Mouse (Mus musculus) frontal cortex, adult 2 months (tissue): Measurements from ENCODE around the gene Olfr319. TPM values are rescaled to one million over a fixed set of nuclear protein-coding genes. Genes with fewer than 3 reads are reported as not detected.
"Not testable (repeated sequence)": the region's sequence is repeated elsewhere in the genome, so short reads cannot be mapped to it uniquely, and the experiment has no call there.

ENCODE experiments used
- DNase-seq, 2 experiments: peaks; one replicate each; pipeline ENCODE4 v3.0.0; 2022; ENCODE audit warnings: low spot score in 1 of 2; ENCODE audit errors: extremely low spot score in 1 of 2
- polyA plus RNA-seq: library from polyadenylated mRNA; depleted of rRNA; stranded (reverse); fragments of >200 nt; gene quantifications from 2 replicates; pipeline ENCODE4 v1.2.3, GENCODE M21; 2012; rRNA removed

Olfr319 gene
- polyA plus RNA-seq: not detected in 2 replicates

DNA sequence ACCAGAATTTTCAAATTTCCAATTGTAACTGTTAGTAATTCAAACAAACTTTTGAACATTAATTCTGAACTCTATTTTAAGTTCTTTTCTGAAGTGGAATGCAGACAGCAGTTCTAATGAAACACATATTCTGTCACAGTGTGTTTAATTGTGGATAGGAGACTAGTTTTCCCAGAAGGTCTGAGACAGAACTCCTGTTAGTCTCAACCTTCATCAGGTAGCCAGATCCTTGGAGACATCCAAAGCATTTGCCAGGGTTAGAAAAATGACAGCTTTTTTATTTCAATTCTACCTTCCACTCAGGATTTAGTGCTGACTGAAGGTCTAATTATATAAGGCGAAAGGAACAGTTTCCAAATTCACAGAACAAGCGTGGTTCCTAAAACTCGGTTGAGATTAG lies at the start of gene Olfr319:
Gene Olfr319, plus strand, starts transcription at position 301 of the 400 bp plus-strand sequence.
- DNase-seq: no peak

DNA sequence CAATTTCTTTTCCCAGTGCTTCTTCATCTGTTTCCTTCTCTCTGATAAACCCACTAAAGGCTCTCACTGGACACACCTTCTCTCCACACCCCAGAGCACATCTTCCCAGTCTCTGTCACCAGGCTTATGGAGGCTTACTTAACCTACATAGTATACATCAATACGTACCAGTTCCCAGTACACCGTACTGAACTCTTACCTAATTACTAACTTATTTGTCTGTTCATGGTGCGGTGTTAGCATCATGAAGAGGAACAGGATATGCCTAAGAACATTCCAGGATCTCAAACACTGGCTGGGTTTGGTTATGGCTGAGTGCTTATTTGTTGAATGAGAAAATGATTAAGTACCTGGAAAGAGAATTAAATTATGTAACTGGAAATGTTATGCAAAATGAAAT lies 43.8 kb upstream of the Olfr319 start:
- DNase-seq: no peak

GRCm38 (mm10) chr11:58658596-58658995 lies 40.4 kb upstream of the Olfr319 start, which contains the start of gene Olfr322:
Gene Olfr322, plus strand, starts transcription at chr11:58658782.
- DNase-seq: no peak

- no peak for DNase-seq
These were observed 29.7 kb upstream of the Olfr319 start for GRCm38 (mm10) chr11:58669252-58669651.

DNA sequence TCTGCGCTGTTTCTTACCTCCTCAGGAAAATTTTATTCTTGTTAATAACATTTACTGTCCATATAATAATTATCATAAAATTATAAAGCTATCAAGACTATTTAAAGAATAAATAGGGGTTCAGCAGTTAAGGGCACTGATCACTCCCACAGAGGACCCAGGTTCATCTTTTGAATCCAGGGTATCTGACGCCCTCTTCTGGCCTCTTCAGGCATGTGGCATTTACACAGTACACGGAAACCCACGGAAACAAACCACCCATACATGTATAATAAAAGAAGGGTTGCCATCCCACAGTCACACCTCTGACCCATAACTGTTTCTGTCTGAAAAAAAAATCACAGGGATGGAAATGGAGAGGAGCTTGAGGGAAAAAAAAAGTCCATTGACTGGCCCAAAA lies 27.1 kb upstream of the Olfr319 start:
- DNase-seq: no peak

GRCm38 (mm10) chr11:58680799-58681198 lies 18.2 kb upstream of the Olfr319 start, which contains the start of gene Olfr320:
Gene Olfr320, plus strand, starts transcription at chr11:58681099.
- no peak for DNase-seq

- no peak for DNase-seq
These were observed 10.1 kb downstream of the Olfr319 start for GRCm38 (mm10) chr11:58709086-58709485.

GRCm38 (mm10) chr11:58717723-58718122 lies 18.8 kb downstream of the Olfr319 start:
- DNase-seq: not testable (repeated sequence)

- DNase-seq: no peak
These were observed 20.7 kb downstream of the Olfr319 start for GRCm38 (mm10) chr11:58719701-58720100.

- no peak for DNase-seq
These were observed 25.0 kb downstream of the Olfr319 start, which contains the start of gene Olfr318 for GRCm38 (mm10) chr11:58723914-58724313. Gene Olfr318, minus strand, starts transcription at chr11:58724014.

DNA sequence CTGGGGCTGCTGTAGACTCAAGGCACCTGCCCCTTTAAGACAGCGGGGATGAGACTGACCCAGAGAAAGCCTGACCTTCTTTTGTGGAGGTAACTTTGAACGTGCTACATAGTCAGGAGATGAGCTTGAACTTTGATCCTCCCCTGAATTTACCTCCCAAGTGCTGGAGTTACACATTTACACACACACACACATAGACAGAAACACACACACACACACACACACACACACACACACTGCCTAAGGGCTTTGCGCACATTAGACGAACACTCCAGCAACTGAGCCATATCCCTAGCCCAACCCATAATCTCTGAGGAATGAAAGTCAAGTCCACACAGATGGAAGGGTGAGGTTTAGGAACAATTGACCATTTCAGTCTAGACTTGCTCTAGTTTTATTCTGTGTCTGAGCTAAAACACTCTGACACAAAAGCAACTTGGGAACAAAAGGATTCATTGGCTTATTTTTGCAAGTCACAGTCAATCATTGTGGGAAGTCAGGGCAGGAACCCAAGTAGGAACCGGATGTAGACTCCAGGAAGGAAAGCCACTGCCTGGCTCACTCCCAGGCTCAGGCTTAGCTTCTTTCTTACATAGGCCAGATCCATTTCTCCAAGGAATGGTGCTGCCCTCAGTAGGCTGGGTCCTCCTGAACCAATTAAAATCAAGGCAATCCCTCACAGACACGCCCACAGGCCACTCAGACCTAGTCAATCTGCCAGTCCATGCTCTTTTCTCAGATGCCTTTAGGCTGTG lies 29.1 kb downstream of the Olfr319 start:
- DNase-seq: not testable (repeated sequence)

DNA sequence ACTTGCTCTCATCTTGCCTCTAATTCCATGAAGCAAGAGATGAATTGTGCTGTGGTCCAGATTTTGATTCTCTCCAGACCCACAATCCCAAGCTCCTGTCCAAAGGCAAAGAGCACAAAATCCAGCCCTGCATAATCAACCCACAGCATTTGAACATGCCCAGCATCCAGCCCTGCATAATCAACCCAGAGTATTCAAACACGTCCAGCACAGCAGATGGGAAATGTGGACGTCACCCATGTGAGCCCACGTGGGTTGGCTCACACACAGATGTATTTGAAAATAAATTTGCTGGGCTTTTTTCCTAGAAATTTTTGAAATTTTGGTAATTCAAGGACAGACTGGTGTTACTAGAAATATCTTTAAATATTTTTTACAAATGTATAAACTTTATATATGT lies 34.4 kb downstream of the Olfr319 start:
- peak in 1 of 2 experiments; percentile 47 for DNase-seq

GRCm38 (mm10) chr11:58738792-58739262 lies 39.9 kb downstream of the Olfr319 start, which contains the start of gene Olfr317:
Gene Olfr317, minus strand, starts transcription at chr11:58739212.
- no peak for DNase-seq

- DNase-seq: peak; percentile 35 to 73
These were observed 52.1 kb downstream of the Olfr319 start for GRCm38 (mm10) chr11:58751096-58751495.

DNA sequence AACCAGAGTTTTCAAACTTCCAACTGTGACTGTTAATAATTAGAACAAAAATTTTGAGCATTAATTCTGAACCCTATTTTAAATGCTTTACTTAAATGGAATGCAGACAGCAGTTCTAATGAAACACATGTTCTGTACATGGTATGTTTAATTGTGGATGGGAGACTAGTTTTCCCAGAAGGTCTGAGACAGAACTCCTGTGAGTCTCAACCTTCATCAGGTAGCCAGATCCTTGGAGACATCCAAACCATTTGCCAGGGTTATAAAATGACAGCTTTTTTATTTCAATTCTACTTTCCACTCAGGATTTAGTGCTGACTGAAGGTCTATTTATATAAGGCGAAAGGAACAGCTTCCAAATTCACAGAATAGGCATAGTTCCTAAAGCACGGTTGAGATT lies 53.5 kb downstream of the Olfr319 start, which contains the start of gene Olfr316:
Gene Olfr316, plus strand, starts transcription at position 301 of the 400 bp plus-strand sequence.
- DNase-seq: no peak

Other genes starting within 250 kb of the Olfr319 start
- gene Lypd9, start 246.2 kb upstream of the Olfr319 start, polyA plus RNA-seq: not detected in 2 replicates
- gene Olfr30, start 236.9 kb upstream of the Olfr319 start, polyA plus RNA-seq: 0.06 TPM in 1 of 2 replicates, not detected in the other
- 0.02 TPM in 1 of 2 replicates, not detected in the other for gene Olfr332, start 206.6 kb upstream of the Olfr319 start, polyA plus RNA-seq
- gene Olfr331, start 196.6 kb upstream of the Olfr319 start, polyA plus RNA-seq: not detected in 2 replicates
- gene Olfr330, start 164.3 kb upstream of the Olfr319 start, polyA plus RNA-seq: not detected in 2 replicates
- not detected in 2 replicates for gene Olfr329-ps, start 152.7 kb upstream of the Olfr319 start, polyA plus RNA-seq
- gene Olfr328, start 143.5 kb upstream of the Olfr319 start, polyA plus RNA-seq: not detected in 2 replicates
- not detected in 2 replicates for gene Olfr224, start 128.6 kb upstream of the Olfr319 start, polyA plus RNA-seq
- gene Olfr325, start 121.4 kb upstream of the Olfr319 start, polyA plus RNA-seq: not detected in 2 replicates
- gene Olfr324, start 104.0 kb upstream of the Olfr319 start, polyA plus RNA-seq: 0.02 and 0.06 TPM in 2 replicates
- not detected in 2 replicates for gene 2210407C18Rik, start 83.1 kb upstream of the Olfr319 start, polyA plus RNA-seq
- gene Olfr323, start 68.7 kb upstream of the Olfr319 start, polyA plus RNA-seq: not detected in 2 replicates
- gene Trim58, start 58.7 kb upstream of the Olfr319 start, polyA plus RNA-seq: 0.08 and 0.12 TPM in 2 replicates
- gene Olfr322, start 40.4 kb upstream of the Olfr319 start, polyA plus RNA-seq: not detected in 2 replicates
- gene Olfr320, start 18.1 kb upstream of the Olfr319 start, polyA plus RNA-seq: not detected in 2 replicates
- not detected in 2 replicates for gene Olfr318, start 24.9 kb downstream of the Olfr319 start, polyA plus RNA-seq
- gene Olfr317, start 40.0 kb downstream of the Olfr319 start, polyA plus RNA-seq: 0.06 TPM in 1 of 2 replicates, not detected in the other
- gene Olfr316, start 53.6 kb downstream of the Olfr319 start, polyA plus RNA-seq: 1.7 and 3.6 TPM in 2 replicates
- gene Olfr315, start 74.0 kb downstream of the Olfr319 start, polyA plus RNA-seq: not detected in 2 replicates
- not detected in 2 replicates for gene Olfr314, start 83.8 kb downstream of the Olfr319 start, polyA plus RNA-seq
- 1.2 TPM in 2 replicates for gene Fam183b, start 102.8 kb downstream of the Olfr319 start, polyA plus RNA-seq
- not detected in 2 replicates for gene Olfr313, start 115.8 kb downstream of the Olfr319 start, polyA plus RNA-seq
- gene Olfr312, start 130.1 kb downstream of the Olfr319 start, polyA plus RNA-seq: 0.02 TPM in 1 of 2 replicates, not detected in the other
- 0.06 TPM in 1 of 2 replicates, not detected in the other for gene Olfr311, start 140.1 kb downstream of the Olfr319 start, polyA plus RNA-seq
- gene Gm12258, start 148.0 kb downstream of the Olfr319 start, polyA plus RNA-seq: 19.7 and 22.5 TPM in 2 replicates
- gene 2810021J22Rik, start 168.1 kb downstream of the Olfr319 start, polyA plus RNA-seq: 6.9 and 7.5 TPM in 2 replicates
- 6.3 and 6.4 TPM in 2 replicates for gene Zfp39, start 205.1 kb downstream of the Olfr319 start, polyA plus RNA-seq
- 0.19 and 0.26 TPM in 2 replicates for gene Btnl10, start 218.7 kb downstream of the Olfr319 start, polyA plus RNA-seq
- gene Rnf187, start 239.8 kb downstream of the Olfr319 start, polyA plus RNA-seq: 554 and 589 TPM in 2 replicates
- gene Hist3h2ba, start 249.8 kb downstream of the Olfr319 start, polyA plus RNA-seq: 174 and 184 TPM in 2 replicates